19 mouse cellular contexts compared by ENCODE assay signal in the genomic region with DNA sequence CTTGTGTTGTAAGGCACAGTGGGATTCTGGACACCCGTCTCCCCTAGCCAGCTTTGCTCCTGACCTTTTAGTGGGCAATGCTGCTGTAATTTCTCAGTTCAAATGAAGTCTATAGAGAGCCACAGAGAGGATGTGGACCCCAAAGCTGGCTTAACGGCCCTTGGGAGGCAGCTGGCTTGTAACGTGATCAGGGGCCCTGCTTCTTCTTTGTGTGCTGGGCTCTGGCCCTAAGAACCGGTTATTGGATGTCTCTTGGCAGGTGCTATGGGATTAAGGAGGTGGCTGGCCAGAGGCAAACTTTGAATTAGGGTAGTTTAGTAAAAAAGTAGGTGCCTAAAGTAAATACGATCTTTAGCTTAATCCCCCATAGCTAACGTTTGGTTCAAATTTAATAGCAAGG. TPM values are rescaled to one million over a fixed set of nuclear protein-coding genes. Genes with fewer than 3 reads are reported as not detected.
DNase-seq lines count a peak whose midpoint lies in the region; ATAC-seq and TF ChIP-seq lines count a peak whose summit lies in the region.
"Had no signal": no experiment of that assay in that cellular context is flagged by ENCODE, and none has a peak within 500 bp of the region (broad histone marks: within the 10 kb centered on the region; RNA-seq: fewer than 3 reads in every experiment).

No protein-coding gene starts in this region.

- H3K79me2 ChIP-seq in MEL (ENCODE audit: control insufficient read depth, insufficient read depth, low read length, poor library complexity): peaks cover 66% of the 10 kb centered on the region

- no peaks in the 10 kb centered on the region for H3K9me3 ChIP-seq in limb, embryonic 14.5 days (ENCODE audit: control insufficient read depth, low read length)
- H3K9me3 ChIP-seq in limb, embryonic 10.5 days (replicated peaks): no peaks in the 10 kb centered on the region
- no peaks in the 10 kb centered on the region for H3K9me3 ChIP-seq in midbrain, embryonic 10.5 days (replicated peaks)
- H3K9me3 ChIP-seq in midbrain, embryonic 16.5 days (replicated peaks; ENCODE audit: control insufficient read depth, low read length, poor library complexity, severe bottlenecking): 0 out of 2 replicates have a peak, but pooled peaks cover 2% of the 10 kb centered on the region
- H3K9me3 ChIP-seq in MEL (replicated peaks; ENCODE audit: insufficient read depth, low read length): no peaks in the 10 kb centered on the region
- no peaks in the 10 kb centered on the region for H3K9me3 ChIP-seq in embryonic facial prominence, embryonic 14.5 days (ENCODE audit: control insufficient read depth, low read length)
- H3K9me3 ChIP-seq: forebrain, embryonic 12.5 days; heart, embryonic 12.5 days; hindbrain, embryonic 10.5 days had no signal

- H3K27me3 ChIP-seq in limb, embryonic 14.5 days (ENCODE audit: control insufficient read depth, insufficient read depth, low read length): no peaks in the 10 kb centered on the region
- 0 out of 2 replicates have a peak, but pooled peaks cover 7% of the 10 kb centered on the region for H3K27me3 ChIP-seq in limb, embryonic 10.5 days (ENCODE audit: low read depth, poor library complexity, severe bottlenecking)
- no peaks in the 10 kb centered on the region for H3K27me3 ChIP-seq in midbrain, embryonic 10.5 days (ENCODE audit: low read depth, poor library complexity, severe bottlenecking)
- H3K27me3 ChIP-seq in midbrain, embryonic 16.5 days (ENCODE audit: control insufficient read depth, insufficient read depth, low read depth, low read length): no peaks in the 10 kb centered on the region
- no peaks in the 10 kb centered on the region for H3K27me3 ChIP-seq in MEL (ENCODE audit: control insufficient read depth in 1 of 2, insufficient read depth in 2 of 2, low read length in 2 of 2)
- H3K27me3 ChIP-seq in embryonic facial prominence, embryonic 14.5 days (replicated peaks; ENCODE audit: control insufficient read depth, insufficient read depth, low read length): no peaks in the 10 kb centered on the region
- H3K27me3 ChIP-seq: CH12.LX; forebrain, embryonic 12.5 days had no signal

- DNase-seq in limb, embryonic 14.5 days (ENCODE audit: low spot score): no peak
- DNase-seq in limb, embryonic 10.5 days (ENCODE audit: low spot score): no peak
- DNase-seq in midbrain, embryonic 10.5 days (ENCODE audit: low spot score): no peak
- no peak for DNase-seq in MEL (ENCODE audit: low read depth, low spot score)
- peak; percentile 73 for DNase-seq in embryonic facial prominence, embryonic 14.5 days (ENCODE audit: low spot score)
- DNase-seq in gastrocnemius, adult 2 months: no peak
- DNase-seq: adrenal gland, adult 8-10 months; adrenal gland, postnatal 36 days; cerebellum, adult 11 months; cerebellum, adult 8-10 months; cerebellum, postnatal 25 days; forebrain, postnatal 0 days; gastrocnemius, postnatal 25 days had no signal

- peaks cover 5% of the 10 kb centered on the region; the same call in 1 of the 2 replicates for H3K4me1 ChIP-seq in limb, embryonic 14.5 days (ENCODE audit: control insufficient read depth, insufficient read depth, low read length)
- peaks cover 6% of the 10 kb centered on the region for H3K4me1 ChIP-seq in limb, embryonic 10.5 days
- H3K4me1 ChIP-seq in midbrain, embryonic 10.5 days: peaks cover 8% of the 10 kb centered on the region
- H3K4me1 ChIP-seq in midbrain, embryonic 16.5 days (ENCODE audit: control insufficient read depth, insufficient read depth, low read length): peaks cover 4% of the 10 kb centered on the region; the same call in 1 of the 2 replicates
- H3K4me1 ChIP-seq in MEL (ENCODE audit: control insufficient read depth in 1 of 2, insufficient read depth in 2 of 2, low read length in 2 of 2): peaks cover 25 to 56% of the 10 kb centered on the region in 2 experiments
- H3K4me1 ChIP-seq in embryonic facial prominence, embryonic 14.5 days (ENCODE audit: control insufficient read depth, insufficient read depth, low read length): no peaks in the 10 kb centered on the region
- H3K4me1 ChIP-seq: heart, embryonic 12.5 days had no signal

- no peak overlapping the region for H3K4me3 ChIP-seq in limb, embryonic 14.5 days (replicated peaks; ENCODE audit: low read length)
- H3K4me3 ChIP-seq in limb, embryonic 10.5 days: no peak overlapping the region
- no peak overlapping the region for H3K4me3 ChIP-seq in midbrain, embryonic 10.5 days
- no peak overlapping the region for H3K4me3 ChIP-seq in midbrain, embryonic 16.5 days (ENCODE audit: low read depth, low read length)
- H3K4me3 ChIP-seq in MEL (ENCODE audit: control insufficient read depth in 1 of 2, insufficient read depth in 1 of 2, low read depth in 2 of 2, low read length in 2 of 2): no peak overlapping the region; a peak in 1 of 4 replicates
- no peak overlapping the region for H3K4me3 ChIP-seq in embryonic facial prominence, embryonic 14.5 days (ENCODE audit: low read depth, low read length)
- H3K4me3 ChIP-seq in gastrocnemius, adult 2 months: no peak overlapping the region
- H3K4me3 ChIP-seq: forebrain, embryonic 12.5 days; heart, embryonic 12.5 days; hindbrain, embryonic 10.5 days had no signal

- WGBS in limb, embryonic 14.5 days: 21% methylated on average over 6 of the region's 6 CpGs
- 39% methylated on average over 6 of the region's 6 CpGs for WGBS in limb, embryonic 10.5 days
- WGBS in midbrain, embryonic 10.5 days: 28% methylated on average over 6 of the region's 6 CpGs
- WGBS in midbrain, embryonic 16.5 days: 16% methylated on average over 6 of the region's 6 CpGs
- 35% methylated on average over 6 of the region's 6 CpGs for WGBS in embryonic facial prominence, embryonic 14.5 days

- no peak for TF ChIP-seq CTCF in MEL (IDR thresholded peaks at IDR 0.05 in 2 of 3, conservative IDR thresholded peaks at IDR 0.05 in 1 of 3; ENCODE audit: control insufficient read depth in 1 of 3, insufficient read depth in 1 of 3, low read depth in 2 of 3, low read length in 3 of 3, poor library complexity in 1 of 3, severe bottlenecking in 1 of 3)
- TF ChIP-seq CTCF in gastrocnemius, adult 2 months (IDR thresholded peaks at IDR 0.05): no peak

- 0 out of 2 replicates have a peak, but pooled peaks have one; percentile 53 for ATAC-seq in limb, embryonic 14.5 days (ENCODE audit: low FRiP score, low read depth)
- ATAC-seq in midbrain, embryonic 16.5 days: no peak
- peak; percentile 82 for ATAC-seq in embryonic facial prominence, embryonic 14.5 days (ENCODE audit: low read depth)
- ATAC-seq: forebrain, postnatal 0 days had no signal

- TF ChIP-seq RAD21 in MEL (IDR thresholded peaks at IDR 0.05; ENCODE audit: low read depth, low read length): no peak

- H3K4me2 ChIP-seq in limb, embryonic 14.5 days (replicated peaks; ENCODE audit: low read depth, low read length, severe bottlenecking): no peak overlapping the region
- H3K4me2 ChIP-seq in midbrain, embryonic 16.5 days (ENCODE audit: low read length): no peak overlapping the region
- no peak overlapping the region for H3K4me2 ChIP-seq in embryonic facial prominence, embryonic 14.5 days (ENCODE audit: low read depth, low read length)
- H3K4me2 ChIP-seq: forebrain, embryonic 12.5 days; heart, embryonic 12.5 days; hindbrain, embryonic 14.5 days had no signal

- TF ChIP-seq POLR2A in limb, embryonic 14.5 days (IDR thresholded peaks at IDR 0.05; ENCODE audit: borderline replicate concordance, extremely low read depth, insufficient read depth, insufficient read length): no peak
- 0 out of 4 replicates have a peak, but pooled peaks of 1 of the 2 experiments have one; percentile 30 for TF ChIP-seq POLR2A in MEL (IDR thresholded peaks at IDR 0.05; ENCODE audit: control insufficient read depth in 1 of 2, insufficient read depth in 1 of 2, low read depth in 1 of 2, low read length in 2 of 2, poor library complexity in 1 of 2)

- no peak overlapping the region for H3K9ac ChIP-seq in limb, embryonic 14.5 days (ENCODE audit: low read depth, low read length, severe bottlenecking)
- H3K9ac ChIP-seq in midbrain, embryonic 16.5 days (ENCODE audit: low read depth, low read length): no peak overlapping the region
- peak overlapping the region; percentile 44 for H3K9ac ChIP-seq in MEL (ENCODE audit: control insufficient read depth, low read depth, low read length, poor library complexity, severe bottlenecking)
- no peak overlapping the region for H3K9ac ChIP-seq in embryonic facial prominence, embryonic 14.5 days (ENCODE audit: low read depth, low read length)
- H3K9ac ChIP-seq: forebrain, embryonic 12.5 days; forebrain, postnatal 0 days; heart, embryonic 12.5 days; hindbrain, embryonic 14.5 days had no signal

- TF ChIP-seq EP300 in MEL (IDR thresholded peaks at IDR 0.05; ENCODE audit: low read depth in 1 of 2, low read length in 2 of 2): no peak

- no peaks in the 10 kb centered on the region for H3K36me3 ChIP-seq in limb, embryonic 14.5 days (ENCODE audit: control insufficient read depth, insufficient read depth, low read length)
- H3K36me3 ChIP-seq in limb, embryonic 10.5 days: no peaks in the 10 kb centered on the region
- H3K36me3 ChIP-seq in midbrain, embryonic 10.5 days: no peaks in the 10 kb centered on the region
- H3K36me3 ChIP-seq in midbrain, embryonic 16.5 days (ENCODE audit: control insufficient read depth, insufficient read depth, low read length): no peaks in the 10 kb centered on the region
- peaks cover 10 to 60% of the 10 kb centered on the region in 2 experiments; a peak in 3 of 4 replicates for H3K36me3 ChIP-seq in MEL (ENCODE audit: control insufficient read depth in 1 of 2, insufficient read depth in 2 of 2, low read length in 2 of 2)
- no peaks in the 10 kb centered on the region for H3K36me3 ChIP-seq in embryonic facial prominence, embryonic 14.5 days (ENCODE audit: control insufficient read depth, insufficient read depth, low read length)
- H3K36me3 ChIP-seq: forebrain, embryonic 12.5 days; heart, embryonic 12.5 days; hindbrain, embryonic 10.5 days had no signal

- no peak overlapping the region for H3K27ac ChIP-seq in limb, embryonic 14.5 days (replicated peaks; ENCODE audit: low read depth, low read length)
- no peak overlapping the region for H3K27ac ChIP-seq in limb, embryonic 10.5 days
- peak overlapping the region; percentile 55; the same call in 1 of the 2 replicates for H3K27ac ChIP-seq in midbrain, embryonic 10.5 days (replicated peaks)
- H3K27ac ChIP-seq in midbrain, embryonic 16.5 days (ENCODE audit: low read length): no peak overlapping the region
- peak overlapping the region; percentile 93 for H3K27ac ChIP-seq in MEL (ENCODE audit: control insufficient read depth, low read depth, low read length)
- H3K27ac ChIP-seq in embryonic facial prominence, embryonic 14.5 days (replicated peaks; ENCODE audit: low read depth, low read length): no peak overlapping the region
- no peak overlapping the region for H3K27ac ChIP-seq in gastrocnemius, adult 2 months
- H3K27ac ChIP-seq: forebrain, embryonic 12.5 days; hindbrain, embryonic 10.5 days; hindbrain, embryonic 14.5 days had no signal

- intact Hi-C loops in gastrocnemius, adult 2 months (cut with DNase I): no loop called here

RNA-seq across cellular contexts. Expression of a gene that starts 31.8 kb away (rescaled TPM):
- polyA plus RNA-seq in limb, embryonic 14.5 days (2012; rRNA removed): 5.2 and 8.1 TPM in 2 replicates
- polyA plus RNA-seq in limb, embryonic 14.5 days (2014; fragmentation: Nextera tagmentation; extraction: Ambion mirVana): 4.9 and 5.5 TPM in 2 replicates
- polyA plus RNA-seq in limb, embryonic 10.5 days (2016; fragmentation: Nextera tagmentation; extraction: Ambion mirVana): 1.2 TPM in 2 replicates
- polyA plus RNA-seq in midbrain, embryonic 10.5 days (2016; fragmentation: Nextera tagmentation; extraction: Ambion mirVana): 0.98 and 1.0 TPM in 2 replicates
- polyA plus RNA-seq in midbrain, embryonic 16.5 days (2015; fragmentation: Nextera tagmentation; extraction: Ambion mirVana): 0.59 and 0.71 TPM in 2 replicates
- 14.3 and 17.1 TPM in 2 replicates for total RNA-seq in MEL (2012; rRNA removed)
- 10 to 100 TPM in 1 of 2 experiments, not detected in 1; 23.5 TPM for polyA plus RNA-seq in MEL (2012; ENCODE audit: insufficient read depth in 1 of 2, insufficient read length in 2 of 2, low read depth in 1 of 2, low replicate concordance in 2 of 2, missing spikeins in 1 of 2)
- 13.7 and 13.9 TPM in 2 replicates for polyA plus RNA-seq in embryonic facial prominence, embryonic 14.5 days (2014; fragmentation: Nextera tagmentation; extraction: Ambion mirVana)
- total RNA-seq in gastrocnemius, adult 2 months (2021): 1 to 10 TPM; 2.2 to 4.0 TPM

Comparison
In these comparisons a context has a peak if more than half of its experiments do, and no peak if none do; other contexts are left out.
1. H3K27ac ChIP-seq: peak in midbrain, embryonic 10.5 days (single experiment) and MEL (single experiment); none in limb, embryonic 14.5 days (single experiment), limb, embryonic 10.5 days (single experiment), midbrain, embryonic 16.5 days (single experiment), embryonic facial prominence, embryonic 14.5 days (single experiment) and gastrocnemius, adult 2 months (single experiment).